Mouse (Mus musculus) spleen, adult 2 months (tissue): Measurements from ENCODE around the gene Zbtb20. TPM values are rescaled to one million over a fixed set of nuclear protein-coding genes. Genes with fewer than 3 reads are reported as not detected.

Source experiments
- DNase-seq, 2 experiments: peaks; one replicate each; pipeline versions ENCODE4 v3.0.0 to v3.0.0-alpha.2; 2012 to 2021; ENCODE audit warnings: low spot score in 2 of 2, low read depth in 1 of 2
- H3K27ac ChIP-seq: fragments of 200-500 bp; 2 replicates; pipeline ENCODE4 v1.5.1; 2012; ENCODE audit warnings: low read length, inconsistent platforms; ENCODE audit not compliant: insufficient read depth
- H3K27me3 ChIP-seq: fragments of 200-500 bp; 2 replicates; pipeline ENCODE4 v1.6.1; 2012; ENCODE audit warnings: mild to moderate bottlenecking, moderate library complexity, low read length, inconsistent platforms; ENCODE audit not compliant: control insufficient read depth, insufficient read depth
- H3K36me3 ChIP-seq: fragments of 200-500 bp; 2 replicates; pipeline ENCODE4 v1.6.1; 2012; ENCODE audit warnings: mild to moderate bottlenecking, low read length, inconsistent platforms; ENCODE audit not compliant: control insufficient read depth, insufficient read depth
- H3K4me1 ChIP-seq: fragments of 200-500 bp; 2 replicates; pipeline ENCODE4 v1.6.1; 2011; ENCODE audit warnings: inconsistent platforms; ENCODE audit not compliant: control insufficient read depth, insufficient read depth, insufficient read length
- H3K4me3 ChIP-seq: fragments of 200-500 bp; 2 replicates; pipeline ENCODE4 v1.5.1; 2011; ENCODE audit warnings: mild to moderate bottlenecking, inconsistent platforms; ENCODE audit not compliant: insufficient read depth, insufficient read length; ENCODE audit errors: extremely low read depth
- CTCF ChIP-seq: fragments of 200-500 bp; IDR thresholded peaks from 2 replicates; pipeline ENCODE4 v1.5.1; 2011; ENCODE audit warnings: mild to moderate bottlenecking, inconsistent platforms; ENCODE audit not compliant: insufficient read depth, insufficient read length, insufficient replicate concordance; ENCODE audit errors: extremely low read depth
- POLR2A ChIP-seq: fragments of 200-500 bp; IDR thresholded peaks from 2 replicates; pipeline ENCODE4 v1.6.1; 2011; ENCODE audit warnings: low read depth, low read length, inconsistent platforms
- WGBS: fragments of 180-500 bp; shearing (Covaris S2); methylation state at CpG from one replicate; pipeline ENCODE4 v1.1.7; 2018; 5-methylcytosine and 5-hydroxymethylcytosine counted together
- polyA plus RNA-seq: library from polyadenylated mRNA; depleted of rRNA; stranded (reverse); fragments of >200 nt; gene quantifications from 2 replicates; pipeline ENCODE4 v1.2.3, GENCODE M21; 2012

Zbtb20 gene
- polyA plus RNA-seq, 1 experiment = 8.6 TPM

DNA sequence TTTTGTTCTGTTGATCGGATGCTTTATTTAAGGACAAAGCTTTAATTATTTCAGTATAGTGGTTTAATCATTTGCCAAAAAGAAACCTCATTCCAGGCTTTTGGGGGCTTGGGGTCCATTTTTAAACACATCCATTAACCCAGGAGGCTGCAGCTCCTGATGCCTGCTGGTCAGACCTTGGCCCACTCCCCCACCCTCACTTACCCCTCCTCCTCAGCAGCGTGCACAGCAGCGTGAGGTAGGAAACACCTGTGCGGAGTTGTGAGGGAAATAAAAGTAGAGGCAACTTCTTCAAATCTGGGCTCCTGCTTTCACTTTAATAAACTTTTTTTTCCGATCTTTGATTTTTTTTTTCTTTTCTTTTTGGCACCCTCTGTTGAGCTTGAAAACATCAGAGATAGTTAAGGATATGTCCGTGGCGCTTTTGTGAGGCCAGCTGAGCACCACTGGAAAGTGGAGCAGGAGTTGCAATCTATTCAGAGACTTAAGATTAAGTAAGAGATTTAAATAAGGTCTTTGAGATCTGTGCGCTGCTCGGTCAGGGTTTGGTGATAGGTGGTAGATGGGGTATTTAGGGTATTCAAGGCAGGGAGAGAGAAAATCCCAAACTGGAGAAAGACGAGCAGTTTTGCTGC, 631.2 kb downstream of the Zbtb20 start:
- Histone ChIP-seq H3K4me3 (no peak overlapping the region), H3K36me3 (no peaks in the 10 kb centered on the region), H3K27me3 (no peaks in the 10 kb centered on the region), H3K4me1 (peaks cover 5% of the 10 kb centered on the region; the same call in 1 of the 2 replicates), H3K27ac (no peak overlapping the region)
- 26% methylated on average over 10 of the region's 10 CpGs for WGBS
- peak; percentile 11 to 27 for DNase-seq
- no peak for TF ChIP-seq CTCF
- no peak for TF ChIP-seq POLR2A

DNA sequence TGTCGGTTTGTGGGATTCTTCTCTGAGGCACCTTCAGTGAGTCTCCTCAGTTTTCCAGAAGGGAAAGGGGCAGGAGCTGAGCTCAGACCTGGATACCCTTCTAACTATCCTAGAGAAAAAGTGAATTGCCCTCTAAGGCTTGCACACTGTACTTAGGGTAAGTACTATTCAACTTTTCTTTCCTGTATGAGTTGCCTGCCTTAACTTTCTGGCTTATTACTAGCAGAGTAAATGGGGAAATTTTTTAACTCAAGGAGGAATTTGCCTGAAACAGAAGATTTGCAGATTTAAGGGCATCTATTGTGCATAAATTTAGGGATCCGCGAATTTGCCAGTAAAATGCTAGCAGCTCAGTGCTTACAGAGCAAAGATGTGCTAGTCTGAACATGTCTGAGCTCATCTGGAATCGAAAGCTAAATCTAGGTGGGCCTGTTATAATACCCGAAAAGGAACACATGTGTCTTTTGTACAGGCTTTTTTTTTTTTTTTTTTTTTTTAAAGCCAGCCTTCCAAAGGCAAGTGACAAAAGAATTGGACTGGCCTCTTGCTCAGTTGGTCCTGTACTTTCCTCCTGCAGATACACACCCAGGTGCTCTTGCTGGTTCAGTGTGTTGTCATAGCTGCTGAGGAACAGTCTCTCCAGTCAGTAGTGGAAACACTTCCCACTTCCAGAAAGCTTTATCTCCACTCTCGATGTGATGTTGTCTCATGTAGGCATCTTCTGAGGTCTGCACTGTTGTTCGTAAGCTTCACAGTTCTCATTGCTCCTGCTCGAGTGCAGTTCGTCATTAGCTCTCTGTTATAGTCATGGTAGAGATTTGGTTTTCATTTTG, 632.7 kb downstream of the Zbtb20 start:
- 83% methylated on average over 9 of the region's 9 CpGs for WGBS
- Histone ChIP-seq H3K27ac (no peak overlapping the region; the same call in 1 of the 2 replicates), H3K4me3 (no peak overlapping the region), H3K36me3 (no peaks in the 10 kb centered on the region), H3K4me1 (peaks cover 5% of the 10 kb centered on the region; the same call in 1 of the 2 replicates), H3K27me3 (no peaks in the 10 kb centered on the region)
- TF ChIP-seq POLR2A (no peak), CTCF (no peak)
- no peak for DNase-seq

- H3K27ac ChIP-seq = no peak overlapping the region
- no peaks in the 10 kb centered on the region for H3K36me3 ChIP-seq
- 88% methylated on average over 5 of the region's 5 CpGs for WGBS
- H3K27me3 ChIP-seq = no peaks in the 10 kb centered on the region
- DNase-seq = no peak
- TF ChIP-seq CTCF = no peak
- no peak for TF ChIP-seq POLR2A
- no peak overlapping the region for H3K4me3 ChIP-seq
- peaks cover 5% of the 10 kb centered on the region; the same call in 1 of the 2 replicates for H3K4me1 ChIP-seq
These were observed 634.8 kb downstream of the Zbtb20 start for GRCm38 (mm10) chr16:43510516-43510915.

DNA sequence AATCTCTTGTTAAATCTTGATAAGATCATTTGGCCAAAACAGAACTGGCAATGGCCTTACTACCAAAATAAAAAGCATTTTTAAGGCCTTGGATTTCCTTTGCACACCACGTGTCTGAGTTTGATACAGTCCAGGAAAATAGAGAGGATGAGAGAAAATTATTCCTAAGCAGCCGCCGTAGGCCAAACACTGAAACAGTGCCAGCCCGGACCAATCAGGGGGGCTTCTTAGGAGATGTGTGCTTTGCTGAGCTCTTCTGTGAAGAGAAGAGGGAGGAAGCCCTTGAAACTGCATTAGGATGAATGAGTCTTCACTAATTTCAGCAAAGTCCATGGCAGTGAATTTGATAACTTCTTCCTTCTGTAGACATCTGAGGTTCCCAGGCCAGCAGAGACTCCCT, 635.9 kb downstream of the Zbtb20 start:
- TF ChIP-seq POLR2A (no peak), CTCF (no peak)
- Histone ChIP-seq H3K27me3 (no peaks in the 10 kb centered on the region), H3K4me1 (0 out of 2 replicates have a peak, but pooled peaks cover 2% of the 10 kb centered on the region), H3K4me3 (no peak overlapping the region), H3K27ac (no peak overlapping the region), H3K36me3 (no peaks in the 10 kb centered on the region)
- 92% methylated on average over 4 of the region's 4 CpGs for WGBS
- DNase-seq = no peak

GRCm38 (mm10) chr16:43513933-43514332, 638.3 kb downstream of the Zbtb20 start:
- Histone ChIP-seq H3K27me3 (no peaks in the 10 kb centered on the region), H3K4me3 (no peak overlapping the region), H3K4me1 (no peaks in the 10 kb centered on the region), H3K36me3 (no peaks in the 10 kb centered on the region), H3K27ac (no peak overlapping the region)
- DNase-seq = no peak
- no peak for TF ChIP-seq POLR2A
- TF ChIP-seq CTCF = no peak
- WGBS = 91% methylated on average over 5 of the region's 5 CpGs

GRCm38 (mm10) chr16:43515538-43515937, 639.9 kb downstream of the Zbtb20 start:
- no peak overlapping the region for H3K27ac ChIP-seq
- H3K4me1 ChIP-seq = no peaks in the 10 kb centered on the region
- no peak for DNase-seq
- no peaks in the 10 kb centered on the region for H3K36me3 ChIP-seq
- 94% methylated on average over 4 of the region's 4 CpGs for WGBS
- H3K4me3 ChIP-seq = no peak overlapping the region
- TF ChIP-seq CTCF = no peak
- no peak for TF ChIP-seq POLR2A
- H3K27me3 ChIP-seq = no peaks in the 10 kb centered on the region

GRCm38 (mm10) chr16:43520274-43520673, 644.6 kb downstream of the Zbtb20 start:
- no peak for TF ChIP-seq POLR2A
- TF ChIP-seq CTCF = no peak
- DNase-seq = no peak
- Histone ChIP-seq H3K27ac (no peak overlapping the region), H3K36me3 (no peaks in the 10 kb centered on the region), H3K4me1 (peaks cover 2% of the 10 kb centered on the region; the same call in 1 of the 2 replicates), H3K4me3 (no peak overlapping the region), H3K27me3 (no peaks in the 10 kb centered on the region)
- WGBS = 82% methylated on average over 2 of the region's 2 CpGs
